Mouse (Mus musculus): ENCODE data around the gene Mettl24. TPM values are rescaled to one million over a fixed set of nuclear protein-coding genes. Genes with fewer than 3 reads are reported as not detected.

Mettl24 gene
- polyA plus RNA-seq, 1 experiment from 2014 or later, result 0.59 TPM

DNA sequence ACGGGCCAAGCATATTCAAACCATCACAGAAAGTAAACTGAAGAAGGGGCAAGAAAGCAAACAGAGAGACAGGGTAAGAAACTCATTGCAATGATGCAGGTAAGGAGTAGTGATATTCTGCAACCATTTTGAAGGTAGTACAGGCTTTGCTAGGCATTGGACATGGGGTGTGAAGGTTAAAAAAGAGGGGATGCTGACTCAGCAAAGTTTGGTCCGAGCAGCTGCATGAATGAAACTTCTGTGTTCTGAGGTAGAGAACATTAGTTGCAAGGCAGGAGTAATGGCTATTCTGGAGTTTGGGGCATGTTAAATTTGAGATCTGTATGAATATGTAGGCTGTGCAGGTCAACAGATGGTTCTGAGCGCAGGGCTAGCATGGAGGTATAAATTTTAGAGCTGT lies 17.8 kb upstream of the Mettl24 start:
- no peak for ATAC-seq (ENCODE audit: low FRiP score)
- no peaks in the 10 kb centered on the region for H3K9me3 ChIP-seq (replicated peaks)
- no peaks in the 10 kb centered on the region for H3K36me3 ChIP-seq
- no peak overlapping the region for H3K9ac ChIP-seq
- H3K4me2 ChIP-seq (replicated peaks), result no peak overlapping the region
- no peak overlapping the region for H3K4me3 ChIP-seq
- WGBS, result 84% methylated on average over 3 of the region's 3 CpGs
- H3K27me3 ChIP-seq, result no peaks in the 10 kb centered on the region
- no peak overlapping the region for H3K27ac ChIP-seq
- no peaks in the 10 kb centered on the region for H3K4me1 ChIP-seq

DNA sequence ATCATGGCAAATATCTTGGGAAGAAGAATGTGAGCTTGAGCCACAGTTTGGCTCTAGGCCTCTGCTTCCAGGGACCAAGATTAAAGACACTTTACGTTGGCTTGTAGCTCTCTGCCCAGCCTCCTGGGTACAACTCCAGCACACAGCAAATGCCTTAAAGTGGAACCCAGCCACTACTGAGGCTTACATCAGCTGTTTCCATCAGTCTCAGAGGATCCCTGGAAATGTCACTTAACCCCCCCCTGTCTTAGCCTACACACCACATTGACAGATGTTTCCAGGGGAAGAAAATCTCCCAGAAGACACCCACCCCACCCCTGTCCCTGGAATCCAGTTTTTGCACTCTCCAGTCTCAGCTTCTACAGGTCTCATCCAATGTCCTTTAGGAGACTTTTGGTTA lies 16.1 kb upstream of the Mettl24 start:
- H3K4me2 ChIP-seq (replicated peaks), result no peak overlapping the region
- 86% methylated on average over 1 of the region's 1 CpGs for WGBS
- H3K27me3 ChIP-seq, result no peaks in the 10 kb centered on the region
- no peak for ATAC-seq (ENCODE audit: low FRiP score)
- H3K9ac ChIP-seq, result no peak overlapping the region
- no peak overlapping the region for H3K27ac ChIP-seq
- no peaks in the 10 kb centered on the region for H3K36me3 ChIP-seq
- no peaks in the 10 kb centered on the region for H3K9me3 ChIP-seq (replicated peaks)
- no peak overlapping the region for H3K4me3 ChIP-seq
- no peaks in the 10 kb centered on the region for H3K4me1 ChIP-seq

DNA sequence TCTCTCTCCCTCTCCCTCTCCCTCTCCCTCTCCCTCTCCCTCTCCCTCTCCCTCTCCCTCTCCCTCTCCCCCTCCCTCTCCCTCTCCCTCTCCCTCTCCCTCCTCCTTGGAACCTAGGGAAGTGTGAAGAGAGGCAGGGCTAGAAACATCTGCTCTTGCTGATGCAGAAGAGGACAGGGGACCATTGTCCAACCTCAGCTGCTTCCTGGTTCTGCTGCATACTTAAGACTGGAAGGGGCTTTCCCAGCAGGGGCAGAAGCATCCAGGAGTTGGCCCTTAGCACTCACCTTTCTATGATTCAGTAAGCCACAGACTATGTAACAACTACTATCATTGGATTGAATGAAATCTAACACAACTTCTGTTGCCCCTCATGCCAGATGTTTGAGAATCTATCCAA lies 14.4 kb upstream of the Mettl24 start:
- Histone ChIP-seq H3K27me3 (no peaks in the 10 kb centered on the region), H3K4me3 (no peak overlapping the region), H3K4me1 (peaks cover 9% of the 10 kb centered on the region), H3K4me2 (replicated peaks) (no peak overlapping the region), H3K27ac (no peak overlapping the region), H3K9me3 (replicated peaks) (no peaks in the 10 kb centered on the region), H3K36me3 (no peaks in the 10 kb centered on the region), H3K9ac (no peak overlapping the region)
- ATAC-seq (ENCODE audit: low FRiP score), result no peak

DNA sequence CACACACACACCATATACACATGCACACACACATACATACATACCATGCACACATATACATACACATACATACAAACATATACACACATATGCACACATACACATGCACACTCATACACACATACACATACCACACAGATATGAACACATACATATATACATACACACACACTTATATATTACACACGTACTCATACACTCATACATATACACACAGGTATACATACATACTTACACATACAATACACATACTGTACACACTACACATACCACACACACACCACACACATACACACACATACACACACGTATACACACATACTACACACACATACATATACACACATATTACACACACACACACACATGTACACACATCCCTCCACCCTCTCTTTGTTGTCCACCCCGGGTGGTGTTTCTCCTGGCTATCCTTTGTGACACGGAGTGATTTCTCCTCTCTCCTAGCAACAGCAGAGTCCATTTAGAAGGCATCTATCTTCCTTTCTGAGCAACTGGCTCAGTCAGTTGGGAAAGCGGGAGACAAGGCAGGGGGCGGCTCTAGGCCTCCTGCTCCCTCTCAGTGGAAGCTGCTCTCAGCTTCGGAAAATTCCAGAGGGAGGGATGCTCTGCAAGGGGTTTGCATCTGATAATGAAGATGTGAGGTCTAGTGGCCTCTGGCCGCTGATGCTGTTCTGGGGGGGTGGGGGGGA lies 10.3 kb upstream of the Mettl24 start:
- no peaks in the 10 kb centered on the region for H3K9me3 ChIP-seq (replicated peaks)
- H3K4me2 ChIP-seq (replicated peaks), result no peak overlapping the region
- H3K27ac ChIP-seq, result peak overlapping the region; percentile 14; the same call in 1 of the 2 replicates
- peak; percentile 55 for ATAC-seq (ENCODE audit: low FRiP score)
- no peak overlapping the region for H3K4me3 ChIP-seq
- H3K36me3 ChIP-seq, result no peaks in the 10 kb centered on the region
- WGBS, result 37% methylated on average over 8 of the region's 8 CpGs
- H3K27me3 ChIP-seq, result no peaks in the 10 kb centered on the region
- H3K9ac ChIP-seq, result no peak overlapping the region
- peaks cover 16% of the 10 kb centered on the region for H3K4me1 ChIP-seq

DNA sequence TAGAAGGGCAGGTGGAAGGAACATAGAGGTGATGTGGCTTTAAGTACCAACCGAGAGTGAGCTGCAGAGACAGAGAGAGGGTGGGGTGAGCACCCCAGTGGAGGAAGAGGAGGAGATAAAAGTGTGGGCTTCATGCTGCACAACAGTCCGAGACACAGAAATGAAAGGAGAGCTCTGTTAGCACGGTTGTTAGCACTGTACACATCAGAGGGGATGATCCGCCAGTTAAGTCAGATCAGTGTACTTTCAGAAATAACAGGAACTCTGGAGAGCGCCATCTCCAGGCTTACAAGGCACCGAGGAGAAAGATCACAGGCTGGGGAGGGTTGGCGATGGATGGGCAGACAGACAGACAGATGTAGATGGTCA lies 9.8 kb upstream of the Mettl24 start:
- H3K36me3 ChIP-seq, result no peaks in the 10 kb centered on the region
- 0 out of 2 replicates have a peak overlapping the region, but pooled peaks have one; percentile 14 for H3K27ac ChIP-seq
- H3K4me1 ChIP-seq, result peaks cover 16% of the 10 kb centered on the region
- no peak overlapping the region for H3K4me2 ChIP-seq (replicated peaks)
- no peaks in the 10 kb centered on the region for H3K27me3 ChIP-seq
- 0 out of 2 replicates have a peak overlapping the region, but pooled peaks have one; percentile 1 for H3K9ac ChIP-seq
- peak; percentile 30; the same call in 1 of the 2 replicates for ATAC-seq (ENCODE audit: low FRiP score)
- no peak overlapping the region for H3K4me3 ChIP-seq
- no peaks in the 10 kb centered on the region for H3K9me3 ChIP-seq (replicated peaks)
- WGBS, result 54% methylated on average over 7 of the region's 7 CpGs

DNA sequence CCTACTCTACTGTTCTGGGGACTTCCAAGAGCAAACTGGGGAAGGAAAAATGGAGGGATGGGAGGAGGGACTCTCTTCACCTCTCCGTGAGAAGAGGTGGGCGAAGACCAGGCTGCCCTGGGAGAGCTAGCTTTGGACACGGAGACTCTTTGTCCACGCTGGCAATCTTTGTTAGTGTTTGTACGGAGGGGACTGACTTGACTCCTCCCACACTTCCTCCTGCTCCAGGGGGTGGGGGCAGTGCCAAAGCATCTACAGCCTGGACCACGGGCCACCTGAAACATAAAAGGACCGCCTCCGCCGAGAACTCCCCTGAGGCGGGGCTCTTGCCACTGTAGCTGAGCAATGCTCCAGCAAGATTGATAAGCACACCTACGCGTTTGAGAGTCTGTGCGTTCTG lies 8.9 kb upstream of the Mettl24 start:
- Histone ChIP-seq H3K4me1 (peaks cover 16% of the 10 kb centered on the region), H3K9ac (peak overlapping the region; percentile 35; the same call in 1 of the 2 replicates), H3K27me3 (no peaks in the 10 kb centered on the region), H3K9me3 (replicated peaks) (no peaks in the 10 kb centered on the region), H3K4me2 (replicated peaks) (peak overlapping the region; percentile 48), H3K27ac (no peak overlapping the region), H3K36me3 (no peaks in the 10 kb centered on the region), H3K4me3 (peak overlapping the region; percentile 16)
- ATAC-seq (ENCODE audit: low FRiP score), result no peak
- WGBS, result 8% methylated on average over 13 of the region's 13 CpGs

DNA sequence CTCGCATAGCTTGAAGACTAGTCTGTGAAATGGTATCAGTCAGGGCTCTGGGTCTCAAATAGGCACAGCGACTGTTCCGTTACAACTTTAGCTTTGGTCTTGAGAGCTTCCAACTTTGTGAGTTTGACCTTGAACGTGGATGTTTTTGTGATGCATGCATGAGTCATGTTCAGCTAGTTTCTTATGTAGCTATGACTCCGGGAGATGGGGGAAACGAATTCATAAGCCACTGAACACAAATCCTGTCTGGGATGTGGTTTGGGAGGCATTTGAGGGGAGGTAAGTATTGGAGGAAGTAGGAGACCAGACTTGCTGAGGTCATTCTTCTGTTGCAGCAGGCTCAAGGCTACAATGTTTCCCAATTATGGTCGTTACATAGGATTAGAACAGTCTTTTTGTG lies 7.2 kb upstream of the Mettl24 start:
- Histone ChIP-seq H3K27me3 (no peaks in the 10 kb centered on the region), H3K9me3 (replicated peaks) (no peaks in the 10 kb centered on the region), H3K4me1 (peaks cover 16% of the 10 kb centered on the region), H3K9ac (no peak overlapping the region), H3K27ac (no peak overlapping the region), H3K4me2 (replicated peaks) (no peak overlapping the region), H3K36me3 (no peaks in the 10 kb centered on the region), H3K4me3 (no peak overlapping the region)
- no peak for ATAC-seq (ENCODE audit: low FRiP score)
- WGBS, result 87% methylated on average over 7 of the region's 7 CpGs

DNA sequence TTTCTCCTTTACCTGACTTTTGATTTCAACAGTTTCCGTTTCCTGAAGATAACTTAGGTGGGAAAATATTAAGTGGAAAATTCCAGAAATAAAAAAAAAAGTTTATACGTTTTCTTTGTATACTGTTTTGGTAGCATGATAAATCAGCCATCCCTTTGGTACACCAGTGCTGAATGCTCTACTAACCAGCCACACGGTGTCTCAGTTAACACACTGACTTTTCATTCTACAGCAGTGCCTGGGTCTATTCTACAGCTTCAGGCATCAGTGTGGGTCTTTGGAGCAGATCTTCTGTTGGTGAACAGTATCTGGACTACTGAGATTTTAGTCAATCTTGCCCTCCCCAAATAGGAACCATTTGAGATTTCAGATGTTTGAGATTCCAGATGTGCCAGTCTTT lies 4.6 kb upstream of the Mettl24 start:
- no peaks in the 10 kb centered on the region; the same call in 1 of the 2 replicates for H3K27me3 ChIP-seq
- H3K4me2 ChIP-seq (replicated peaks), result no peak overlapping the region
- no peaks in the 10 kb centered on the region for H3K9me3 ChIP-seq (replicated peaks)
- ATAC-seq (ENCODE audit: low FRiP score), result no peak
- peaks cover 16% of the 10 kb centered on the region for H3K4me1 ChIP-seq
- no peak overlapping the region for H3K9ac ChIP-seq
- 81% methylated on average over 3 of the region's 3 CpGs for WGBS
- H3K4me3 ChIP-seq, result no peak overlapping the region
- no peak overlapping the region for H3K27ac ChIP-seq
- H3K36me3 ChIP-seq, result no peaks in the 10 kb centered on the region

DNA sequence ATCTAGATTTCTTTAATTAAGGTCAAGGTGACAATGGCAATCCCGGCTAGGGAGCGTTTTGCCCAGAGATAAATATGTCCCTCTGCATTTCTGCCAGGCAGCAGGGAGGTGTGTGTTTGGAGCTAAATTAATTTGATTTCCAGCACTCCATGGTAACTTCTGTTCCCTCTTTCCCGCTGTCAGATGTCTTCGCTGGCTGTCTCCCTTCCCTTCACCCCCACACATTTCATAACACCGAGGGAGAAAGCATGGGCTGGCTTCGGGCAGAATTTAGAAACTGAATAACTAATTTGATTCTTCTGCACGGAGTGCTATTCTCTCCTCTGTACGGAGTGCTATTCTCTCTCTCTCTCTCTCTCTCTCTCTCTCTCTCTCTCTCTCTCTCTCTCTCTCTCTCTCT lies 612 bp upstream of the Mettl24 start:
- WGBS, result 28% methylated on average over 8 of the region's 8 CpGs
- Histone ChIP-seq H3K9me3 (replicated peaks) (no peaks in the 10 kb centered on the region), H3K27me3 (peaks cover 5% of the 10 kb centered on the region), H3K36me3 (no peaks in the 10 kb centered on the region), H3K27ac (no peak overlapping the region), H3K4me2 (replicated peaks) (peak overlapping the region; percentile 99), H3K4me3 (no peak overlapping the region), H3K4me1 (peaks cover 7% of the 10 kb centered on the region; the same call in 1 of the 2 replicates), H3K9ac (no peak overlapping the region)
- ATAC-seq (ENCODE audit: low FRiP score), result no peak

DNA sequence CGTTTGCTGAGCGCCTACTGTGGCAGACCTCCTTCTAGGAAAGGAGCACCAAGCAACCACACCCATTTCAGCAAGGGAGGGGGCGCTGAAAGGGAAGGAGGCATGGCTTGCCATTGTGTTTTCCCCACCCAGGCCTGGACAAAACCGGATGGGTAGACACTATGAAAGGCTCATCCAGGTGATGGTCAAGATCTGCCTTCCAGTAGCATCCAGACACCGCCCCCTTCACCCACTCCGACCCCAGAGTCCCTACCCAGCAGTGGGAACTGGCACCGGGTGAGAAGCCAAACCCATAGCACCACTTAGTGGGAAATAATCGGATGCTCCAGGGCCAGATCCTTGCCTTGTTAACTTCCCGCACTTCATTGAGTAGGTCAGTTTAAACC lies 779 bp downstream of the Mettl24 start:
- ATAC-seq (ENCODE audit: low FRiP score), result no peak
- H3K36me3 ChIP-seq, result no peaks in the 10 kb centered on the region
- WGBS, result 62% methylated on average over 9 of the region's 9 CpGs
- H3K4me1 ChIP-seq, result peaks cover 7% of the 10 kb centered on the region; the same call in 1 of the 2 replicates
- peak overlapping the region; percentile 99 for H3K4me2 ChIP-seq (replicated peaks)
- H3K27ac ChIP-seq, result no peak overlapping the region
- peak overlapping the region; percentile 56; the same call in 1 of the 2 replicates for H3K4me3 ChIP-seq
- H3K9ac ChIP-seq, result no peak overlapping the region
- H3K9me3 ChIP-seq (replicated peaks), result no peaks in the 10 kb centered on the region
- peaks cover 5% of the 10 kb centered on the region for H3K27me3 ChIP-seq

DNA sequence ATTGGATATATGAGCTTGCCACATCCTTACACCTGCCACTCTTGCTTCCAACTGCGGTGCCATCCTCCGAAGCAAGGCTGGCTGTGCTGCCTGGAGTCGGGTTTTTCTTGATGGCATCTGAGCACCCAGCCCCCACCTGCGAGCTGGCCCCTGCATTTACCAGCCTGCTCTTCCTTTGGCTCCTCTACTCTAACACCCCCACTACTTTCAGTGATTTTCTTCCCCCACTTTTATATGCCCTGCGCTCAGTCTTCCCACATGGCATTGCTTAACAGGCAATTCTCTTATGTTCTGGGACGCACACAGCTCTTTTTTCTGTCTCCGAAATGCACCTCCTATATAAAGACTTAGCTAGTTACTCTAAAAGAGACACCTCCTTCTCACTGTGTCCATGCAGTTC lies 1.2 kb downstream of the Mettl24 start:
- Histone ChIP-seq H3K4me1 (peaks cover 7% of the 10 kb centered on the region; the same call in 1 of the 2 replicates), H3K4me2 (replicated peaks) (no peak overlapping the region), H3K36me3 (no peaks in the 10 kb centered on the region), H3K27me3 (peaks cover 5% of the 10 kb centered on the region), H3K27ac (no peak overlapping the region), H3K9ac (no peak overlapping the region), H3K9me3 (replicated peaks) (no peaks in the 10 kb centered on the region), H3K4me3 (no peak overlapping the region)
- WGBS, result 94% methylated on average over 7 of the region's 7 CpGs
- ATAC-seq (ENCODE audit: low FRiP score), result no peak

DNA sequence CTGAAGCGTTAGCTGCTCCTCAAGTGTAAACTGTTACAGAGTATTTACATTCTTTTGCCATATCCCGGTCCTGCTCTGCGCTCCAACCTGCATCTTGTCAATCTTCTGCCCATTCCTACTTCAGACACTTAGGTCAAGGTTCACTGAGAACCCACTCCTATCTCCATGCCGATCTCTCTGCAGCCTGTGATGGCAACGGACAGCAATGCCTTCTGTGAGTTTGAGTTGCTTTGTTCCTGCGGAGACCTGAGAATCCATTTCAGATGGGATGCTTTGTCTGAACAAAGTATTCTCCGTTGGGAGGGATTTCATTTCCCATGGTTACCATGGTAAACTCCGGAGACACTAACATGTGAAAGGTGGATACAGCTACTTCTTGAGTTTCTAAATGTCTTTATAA lies 2.6 kb downstream of the Mettl24 start:
- no peak overlapping the region for H3K4me2 ChIP-seq (replicated peaks)
- peaks cover 7% of the 10 kb centered on the region; the same call in 1 of the 2 replicates for H3K4me1 ChIP-seq
- H3K27ac ChIP-seq, result no peak overlapping the region
- no peak overlapping the region for H3K9ac ChIP-seq
- no peaks in the 10 kb centered on the region for H3K9me3 ChIP-seq (replicated peaks)
- 33% methylated on average over 8 of the region's 8 CpGs for WGBS
- ATAC-seq (ENCODE audit: low FRiP score), result no peak
- H3K4me3 ChIP-seq, result no peak overlapping the region
- H3K36me3 ChIP-seq, result no peaks in the 10 kb centered on the region
- H3K27me3 ChIP-seq, result peaks cover 5% of the 10 kb centered on the region

DNA sequence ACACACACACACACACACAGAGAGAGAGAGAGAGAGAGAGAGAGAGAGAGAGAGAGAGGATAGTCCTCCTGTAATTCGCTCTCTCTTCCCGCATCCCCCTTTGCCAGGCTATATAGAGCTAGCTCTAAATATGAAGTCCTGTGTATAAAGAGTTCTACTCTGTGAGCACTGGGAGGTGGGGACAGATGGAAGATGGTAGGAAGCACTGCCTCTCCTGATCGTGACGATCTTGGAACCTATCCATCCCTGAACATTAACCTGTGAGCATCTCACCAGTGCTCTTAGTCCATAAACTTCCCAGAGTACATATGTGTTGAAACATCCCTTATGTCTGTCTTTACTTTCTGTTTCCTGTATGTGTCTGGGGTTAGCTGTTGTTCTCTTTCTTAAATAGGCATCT lies 3.9 kb downstream of the Mettl24 start:
- Histone ChIP-seq H3K27me3 (peaks cover 5% of the 10 kb centered on the region), H3K9me3 (replicated peaks) (no peaks in the 10 kb centered on the region), H3K4me2 (replicated peaks) (no peak overlapping the region), H3K9ac (no peak overlapping the region), H3K36me3 (no peaks in the 10 kb centered on the region), H3K4me3 (no peak overlapping the region), H3K4me1 (peaks cover 7% of the 10 kb centered on the region; the same call in 1 of the 2 replicates), H3K27ac (no peak overlapping the region)
- no peak for ATAC-seq (ENCODE audit: low FRiP score)
- 92% methylated on average over 4 of the region's 4 CpGs for WGBS
